Mouse (Mus musculus): ENCODE data around the gene Gm21903.

GRCm38 (mm10) chr17:39076937-39077336, 33.8 kb upstream of the Gm21903 start, which contains the start of gene Esp23:
- TF ChIP-seq CTCF (IDR thresholded peaks at IDR 0.05; ENCODE audit: control insufficient read depth, insufficient read depth, insufficient replicate concordance, low read depth, low read length) = no peak
- no peak for TF ChIP-seq POLR2A (IDR thresholded peaks at IDR 0.05; ENCODE audit: control insufficient read depth, low read depth, low read length)
